Mouse (Mus musculus) heart, adult 2 months (tissue): ENCODE measurements around the gene Hist2h3b. TPM values are rescaled to one million over a fixed set of nuclear protein-coding genes. Genes with fewer than 3 reads are reported as not detected.

ENCODE experiments used
- DNase-seq, 2 experiments: peaks; one replicate each; pipeline ENCODE4 v3.0.0; 2021
- H3K27ac ChIP-seq: fragments of 200-600 bp; 2 replicates; pipeline ENCODE4 v1.8.1; 2022
- H3K27me3 ChIP-seq: fragments of 200-500 bp; 2 replicates; pipeline ENCODE4 v1.6.1; 2012; ENCODE audit warnings: mild to moderate bottlenecking, low read length, inconsistent platforms, mixed read lengths; ENCODE audit not compliant: control insufficient read depth, insufficient read depth
- H3K36me3 ChIP-seq: fragments of 200-500 bp; 2 replicates; pipeline ENCODE4 v1.6.1; 2012; ENCODE audit warnings: low read length, inconsistent platforms; ENCODE audit not compliant: control insufficient read depth, insufficient read depth
- H3K4me1 ChIP-seq: fragments of 200-500 bp; 2 replicates; pipeline ENCODE4 v1.6.1; 2011; ENCODE audit warnings: low read length; ENCODE audit not compliant: control insufficient read depth, insufficient read depth
- H3K4me3 ChIP-seq: fragments of 200-600 bp; 2 replicates; pipeline ENCODE4 v1.8.1; 2022
- H3K79me2 ChIP-seq: fragments of 200-500 bp; replicated peaks from 2 replicates; pipeline ENCODE4 v1.6.1; 2012; ENCODE audit warnings: mild to moderate bottlenecking, inconsistent platforms, low read length, moderate library complexity, mixed read lengths; ENCODE audit not compliant: control insufficient read depth, insufficient read depth
- H3K9ac ChIP-seq: fragments of 200-500 bp; 2 replicates; pipeline ENCODE4 v1.6.1; 2012; ENCODE audit warnings: low read depth, mild to moderate bottlenecking, control low read depth, inconsistent platforms, low read length, mixed read lengths
- CTCF ChIP-seq: fragments of 200-600 bp; IDR thresholded peaks from 2 replicates; pipeline ENCODE4 v1.8.1; 2022; ENCODE audit warnings: antibody characterized with exemption, mild to moderate bottlenecking, moderate library complexity
- EP300 ChIP-seq: fragments of 200-500 bp; IDR thresholded peaks from 2 replicates; pipeline ENCODE4 v1.6.1; 2011; ENCODE audit warnings: low read depth, low read length, control low read depth; ENCODE audit not compliant: insufficient read depth
- POLR2A ChIP-seq: fragments of 200-500 bp; IDR thresholded peaks from 2 replicates; pipeline ENCODE4 v1.6.1; 2011; ENCODE audit warnings: mild to moderate bottlenecking, low read depth, low read length, control low read depth; ENCODE audit not compliant: insufficient read depth
- WGBS: fragments of 180-500 bp; shearing (Covaris S2); methylation state at CpG from one replicate; pipeline ENCODE4 v1.1.7; 2018; 5-methylcytosine and 5-hydroxymethylcytosine counted together
- intact Hi-C: fragments of 180-260 bp; cut with DNase I; formaldehyde crosslinking; loops from one replicate; pipeline ENCODE4 v1.15.1; 2025
- polyA plus RNA-seq: library from polyadenylated mRNA; depleted of rRNA; stranded (reverse); fragments of >200 nt; gene quantifications from 2 replicates; pipeline ENCODE4 v1.2.3, GENCODE M21; 2012
- total RNA-seq, 2 experiments: library from RNA; stranded (reverse); gene quantifications; 2 replicates each; pipeline ENCODE4 v1.2.3; 2021

Gene Hist2h3b
- total and polyA plus RNA-seq, 3 experiments = 5.2 to 18.3 (median 11.5) TPM

- Histone ChIP-seq H3K36me3 (peaks cover 2% of the 10 kb centered on the region; the same call in 1 of the 2 replicates), H3K4me1 (peaks cover 3% of the 10 kb centered on the region), H3K27ac (no peak overlapping the region), H3K4me3 (no peak overlapping the region), H3K9ac (no peak overlapping the region), H3K27me3 (no peaks in the 10 kb centered on the region), H3K79me2 (no peaks in the 10 kb centered on the region)
- 63% methylated on average over 4 of the region's 4 CpGs for WGBS
- no peak for TF ChIP-seq POLR2A
- TF ChIP-seq EP300 = no peak
- TF ChIP-seq CTCF = no peak
- intact Hi-C loops = loop anchor here (1.0 kb wide), 1 partner anchor 10 kb away; no protein-coding TSS in a partner anchor
- no peak for DNase-seq
Measured at GRCm38 (mm10) chr3:96249034-96249345, 19.5 kb upstream of the Hist2h3b start.

- intact Hi-C loops = no loop called here
- Histone ChIP-seq H3K27me3 (no peaks in the 10 kb centered on the region), H3K27ac (no peak overlapping the region), H3K4me1 (no peaks in the 10 kb centered on the region), H3K36me3 (peaks cover 2% of the 10 kb centered on the region; the same call in 1 of the 2 replicates), H3K79me2 (no peaks in the 10 kb centered on the region), H3K9ac (no peak overlapping the region), H3K4me3 (no peak overlapping the region)
- WGBS = 71% methylated on average over 3 of the region's 3 CpGs
- TF ChIP-seq POLR2A = no peak
- TF ChIP-seq EP300 = no peak
- no peak for TF ChIP-seq CTCF
- no peak for DNase-seq
Measured at GRCm38 (mm10) chr3:96250890-96251289, 17.6 kb upstream of the Hist2h3b start.

GRCm38 (mm10) chr3:96251787-96252186 lies 16.7 kb upstream of the Hist2h3b start:
- DNase-seq = no peak
- no peak for TF ChIP-seq POLR2A
- TF ChIP-seq CTCF = no peak
- TF ChIP-seq EP300 = no peak
- intact Hi-C loops = no loop called here
- Histone ChIP-seq H3K27ac (no peak overlapping the region), H3K9ac (no peak overlapping the region), H3K36me3 (peaks cover 2% of the 10 kb centered on the region; the same call in 1 of the 2 replicates), H3K27me3 (no peaks in the 10 kb centered on the region), H3K79me2 (no peaks in the 10 kb centered on the region), H3K4me1 (peaks cover 2% of the 10 kb centered on the region; the same call in 1 of the 2 replicates), H3K4me3 (no peak overlapping the region)
- 83% methylated on average over 3 of the region's 3 CpGs for WGBS

GRCm38 (mm10) chr3:96254683-96255355 lies 13.6 kb upstream of the Hist2h3b start:
- Histone ChIP-seq H3K79me2 (no peaks in the 10 kb centered on the region), H3K4me3 (no peak overlapping the region), H3K36me3 (no peaks in the 10 kb centered on the region), H3K27me3 (no peaks in the 10 kb centered on the region), H3K9ac (no peak overlapping the region), H3K4me1 (peaks cover 2% of the 10 kb centered on the region; the same call in 1 of the 2 replicates), H3K27ac (no peak overlapping the region)
- no peak for TF ChIP-seq CTCF
- TF ChIP-seq POLR2A = no peak
- TF ChIP-seq EP300 = no peak
- intact Hi-C loops = no loop called here
- 65% methylated on average over 10 of the region's 10 CpGs for WGBS
- no peak for DNase-seq

- TF ChIP-seq EP300 = no peak
- TF ChIP-seq CTCF = no peak
- no peak for TF ChIP-seq POLR2A
- H3K36me3 ChIP-seq = no peaks in the 10 kb centered on the region; the same call in 1 of the 2 replicates
- DNase-seq = no peak
- H3K4me1 ChIP-seq = peaks cover 2% of the 10 kb centered on the region; the same call in 1 of the 2 replicates
- no peaks in the 10 kb centered on the region for H3K79me2 ChIP-seq
- intact Hi-C loops = no loop called here
- 49% methylated on average over 5 of the region's 5 CpGs for WGBS
- H3K4me3 ChIP-seq = no peak overlapping the region
- no peaks in the 10 kb centered on the region for H3K27me3 ChIP-seq
- no peak overlapping the region for H3K9ac ChIP-seq
- no peak overlapping the region for H3K27ac ChIP-seq
Measured at GRCm38 (mm10) chr3:96255926-96256593, 12.4 kb upstream of the Hist2h3b start.

- intact Hi-C loops = no loop called here
- H3K27ac ChIP-seq = no peak overlapping the region
- H3K4me3 ChIP-seq = no peak overlapping the region
- no peaks in the 10 kb centered on the region for H3K27me3 ChIP-seq
- no peak for DNase-seq
- no peaks in the 10 kb centered on the region for H3K79me2 ChIP-seq
- 82% methylated on average over 3 of the region's 3 CpGs for WGBS
- peaks cover 3% of the 10 kb centered on the region; the same call in 1 of the 2 replicates for H3K36me3 ChIP-seq
- peaks cover 7% of the 10 kb centered on the region for H3K4me1 ChIP-seq
- no peak overlapping the region for H3K9ac ChIP-seq
- TF ChIP-seq POLR2A = no peak
- no peak for TF ChIP-seq EP300
- TF ChIP-seq CTCF = no peak
Measured at GRCm38 (mm10) chr3:96257190-96257589, 11.3 kb upstream of the Hist2h3b start.
